Mouse (Mus musculus) limb, embryonic 14.5 days (tissue): ENCODE measurements around the gene Ncam1. TPM values are rescaled to one million over a fixed set of nuclear protein-coding genes. Genes with fewer than 3 reads are reported as not detected.

Experiments used
- ATAC-seq: fragments of 200-750 bp; cut with Nextera tagmentation; 2 replicates; pipeline ENCODE4 v1.8.0; 2017; ENCODE audit warnings: low read depth, moderate number of reproducible peaks, moderate TSS enrichment; ENCODE audit not compliant: low FRiP score
- DNase-seq: peaks from one replicate; pipeline ENCODE4 v3.0.0-alpha.2; 2015; ENCODE audit warnings: low spot score
- H3K27ac ChIP-seq: fragments of 300-500 bp; sonication (generic); replicated peaks from 2 replicates; pipeline ENCODE4 v1.5.1; 2014; ENCODE audit warnings: low read depth, mild to moderate bottlenecking, low read length, moderate library complexity, mixed read lengths
- H3K27me3 ChIP-seq: fragments of 300-500 bp; sonication (generic); 2 replicates; pipeline ENCODE4 v1.6.1; 2014; ENCODE audit warnings: low read length, mixed read lengths; ENCODE audit not compliant: control insufficient read depth, insufficient read depth
- H3K36me3 ChIP-seq: fragments of 300-500 bp; sonication (generic); 2 replicates; pipeline ENCODE4 v1.6.1; 2014; ENCODE audit warnings: mild to moderate bottlenecking, low read length, moderate library complexity, mixed read lengths; ENCODE audit not compliant: control insufficient read depth, insufficient read depth
- H3K4me1 ChIP-seq: fragments of 300-500 bp; sonication (generic); 2 replicates; pipeline ENCODE4 v1.6.1; 2014; ENCODE audit warnings: antibody characterized with exemption, low read length, mixed read lengths; ENCODE audit not compliant: control insufficient read depth, insufficient read depth
- H3K4me2 ChIP-seq: fragments of 300-500 bp; sonication (generic); replicated peaks from 2 replicates; pipeline ENCODE4 v1.6.1; 2014; ENCODE audit warnings: low read depth, mild to moderate bottlenecking, low read length, moderate library complexity; ENCODE audit not compliant: severe bottlenecking
- H3K4me3 ChIP-seq: fragments of 300-500 bp; sonication (generic); replicated peaks from 2 replicates; pipeline ENCODE4 v1.5.1; 2014; ENCODE audit warnings: low read length
- H3K9ac ChIP-seq: fragments of 300-500 bp; sonication (generic); 2 replicates; pipeline ENCODE4 v1.6.1; 2014; ENCODE audit warnings: mild to moderate bottlenecking, low read depth, low read length, moderate library complexity; ENCODE audit not compliant: severe bottlenecking
- H3K9me3 ChIP-seq: fragments of 300-500 bp; sonication (generic); 2 replicates; pipeline ENCODE4 v1.6.1; 2016; ENCODE audit warnings: low read length; ENCODE audit not compliant: control insufficient read depth
- POLR2A ChIP-seq: fragments of 200-500 bp; IDR thresholded peaks from 2 replicates; pipeline ENCODE4 v1.8.0; 2012; ENCODE audit warnings: inconsistent platforms, mild to moderate bottlenecking, moderate library complexity, borderline replicate concordance; ENCODE audit not compliant: insufficient read depth, insufficient read length; ENCODE audit errors: extremely low read depth
- WGBS: fragments of 180-500 bp; shearing (Covaris S2); extraction: QIAGEN DNeasy Blood & Tissue Kit; methylation state at CpG from one replicate; pipeline ENCODE4 v1.1.7; 2014; 5-methylcytosine and 5-hydroxymethylcytosine counted together
- polyA plus RNA-seq, 2 experiments: library from polyadenylated mRNA; depleted of rRNA in 1 of 2; stranded (reverse) in 1 of 2; unstranded in 1 of 2; fragments of >200 nt; fragmentation: Nextera tagmentation in 1 of 2; extraction: Ambion mirVana in 1 of 2; gene quantifications; 2 replicates each; pipeline versions ENCODE4 v1.2.1 to v1.2.3; 2012 to 2014

The Ncam1 gene
- polyA plus RNA-seq, 2 experiments, result 31.1 to 62.5 TPM

DNA sequence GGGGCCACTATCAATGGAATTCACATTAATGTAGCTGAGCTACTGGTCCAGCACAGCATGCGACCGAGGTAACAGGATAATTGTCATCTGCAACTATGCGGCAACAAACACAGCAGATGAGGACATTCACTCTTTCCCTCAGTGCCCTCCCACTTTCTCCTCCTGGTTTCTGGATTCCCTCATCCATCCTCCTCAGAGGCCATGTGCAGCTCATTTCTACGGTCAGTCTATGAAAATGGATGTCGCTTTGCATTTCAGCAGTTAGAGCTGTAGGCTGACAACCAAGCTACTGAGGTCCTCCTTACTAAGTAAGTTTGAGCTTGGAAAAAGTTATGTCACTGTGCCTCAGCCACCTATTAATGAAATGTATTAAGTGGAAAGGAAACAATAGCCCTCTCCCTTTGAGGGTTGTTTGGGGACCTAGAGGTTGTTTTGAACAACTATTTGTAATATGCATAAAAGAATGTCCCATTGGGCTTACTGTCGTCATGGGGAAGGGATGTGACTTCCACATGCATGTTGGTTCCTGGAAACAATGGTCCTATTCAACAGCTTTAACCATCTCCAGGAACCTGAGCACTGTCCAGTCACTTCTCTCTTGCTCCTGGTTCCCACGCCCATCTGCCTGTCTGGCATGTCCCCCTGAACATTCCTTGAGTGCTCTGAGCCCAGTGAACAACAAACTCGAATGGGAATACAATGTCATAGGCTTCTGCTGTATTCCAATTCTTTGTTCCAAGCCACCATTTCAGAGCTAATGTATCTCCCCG, 122.8 kb downstream of the Ncam1 start:
- no peak for TF ChIP-seq POLR2A
- H3K27me3 ChIP-seq, result no peaks in the 10 kb centered on the region
- H3K27ac ChIP-seq, result no peak overlapping the region
- no peaks in the 10 kb centered on the region for H3K36me3 ChIP-seq
- H3K4me3 ChIP-seq, result no peak overlapping the region
- no peak for DNase-seq
- no peak overlapping the region for H3K9ac ChIP-seq
- H3K4me1 ChIP-seq, result peaks cover 26% of the 10 kb centered on the region
- WGBS, result 73% methylated on average over 9 of the region's 9 CpGs
- no peak for ATAC-seq
- H3K9me3 ChIP-seq, result no peaks in the 10 kb centered on the region
- no peak overlapping the region for H3K4me2 ChIP-seq

DNA sequence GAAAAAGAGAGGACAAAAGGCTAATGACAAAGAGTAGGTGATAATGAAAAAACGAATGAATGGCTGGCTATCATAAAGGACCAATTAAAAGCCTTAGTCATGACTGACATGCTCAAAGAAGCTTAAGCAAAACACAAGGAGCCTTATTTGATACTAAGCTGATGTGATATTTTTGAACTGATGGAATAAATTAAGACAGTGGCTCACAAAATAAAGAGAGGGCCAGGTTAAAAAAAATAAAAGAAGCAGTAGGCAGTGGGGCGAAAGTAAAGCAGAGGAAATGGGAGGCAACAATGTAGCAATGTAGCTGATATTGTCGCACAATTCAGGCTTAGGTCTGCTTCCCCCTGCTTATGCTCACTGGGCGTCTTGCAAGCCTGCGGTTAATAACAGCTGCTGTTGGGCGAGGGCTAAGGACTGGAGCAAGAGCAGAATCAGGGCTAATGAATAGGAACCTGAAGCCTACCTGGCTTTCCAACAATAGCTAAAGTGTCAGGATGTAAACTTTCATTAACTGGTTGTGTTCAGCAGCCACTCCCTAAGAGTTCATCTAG, 126.0 kb downstream of the Ncam1 start:
- H3K9me3 ChIP-seq, result no peaks in the 10 kb centered on the region
- no peaks in the 10 kb centered on the region for H3K36me3 ChIP-seq
- H3K27me3 ChIP-seq, result no peaks in the 10 kb centered on the region
- no peak overlapping the region for H3K4me2 ChIP-seq
- no peak for DNase-seq
- no peak overlapping the region for H3K4me3 ChIP-seq
- no peak for TF ChIP-seq POLR2A
- no peak overlapping the region for H3K27ac ChIP-seq
- no peak overlapping the region for H3K9ac ChIP-seq
- 26% methylated on average over 6 of the region's 6 CpGs for WGBS
- no peak for ATAC-seq
- peaks cover 21% of the 10 kb centered on the region for H3K4me1 ChIP-seq

DNA sequence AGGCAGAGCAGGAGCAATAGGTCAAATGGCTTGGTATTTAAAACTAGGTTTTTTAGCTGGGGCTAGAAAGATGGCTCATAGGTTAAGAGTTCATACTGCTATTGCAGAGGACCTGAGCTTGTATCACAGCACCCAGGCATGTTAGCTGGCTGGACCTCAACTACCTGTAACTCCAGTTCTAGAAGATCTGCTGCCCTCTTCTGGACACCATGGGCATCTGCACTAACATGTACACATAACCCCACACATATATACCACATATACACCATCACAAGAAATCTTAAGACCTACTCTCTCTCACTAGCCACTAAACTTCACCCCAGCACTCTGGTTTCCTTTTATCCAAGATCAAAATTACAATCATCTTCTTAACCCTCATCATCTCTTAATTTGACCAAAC, 131.7 kb downstream of the Ncam1 start:
- ATAC-seq, result no peak
- H3K9ac ChIP-seq, result no peak overlapping the region
- TF ChIP-seq POLR2A, result no peak
- no peaks in the 10 kb centered on the region for H3K9me3 ChIP-seq
- H3K4me2 ChIP-seq, result no peak overlapping the region
- peaks cover 7% of the 10 kb centered on the region; the same call in 1 of the 2 replicates for H3K4me1 ChIP-seq
- H3K27ac ChIP-seq, result no peak overlapping the region
- H3K4me3 ChIP-seq, result no peak overlapping the region
- no peaks in the 10 kb centered on the region for H3K36me3 ChIP-seq
- no peak for DNase-seq
- no peaks in the 10 kb centered on the region for H3K27me3 ChIP-seq

- Histone ChIP-seq H3K9me3 (no peaks in the 10 kb centered on the region), H3K27ac (no peak overlapping the region), H3K36me3 (no peaks in the 10 kb centered on the region), H3K4me1 (peaks cover 14% of the 10 kb centered on the region; the same call in 1 of the 2 replicates), H3K27me3 (no peaks in the 10 kb centered on the region), H3K4me3 (no peak overlapping the region), H3K4me2 (no peak overlapping the region), H3K9ac (no peak overlapping the region)
- TF ChIP-seq POLR2A, result no peak
- DNase-seq, result no peak
- no peak for ATAC-seq
- 30% methylated on average over 5 of the region's 5 CpGs for WGBS
Observed at GRCm38 (mm10) chr9:49665361-49665760, 133.4 kb downstream of the Ncam1 start.

DNA sequence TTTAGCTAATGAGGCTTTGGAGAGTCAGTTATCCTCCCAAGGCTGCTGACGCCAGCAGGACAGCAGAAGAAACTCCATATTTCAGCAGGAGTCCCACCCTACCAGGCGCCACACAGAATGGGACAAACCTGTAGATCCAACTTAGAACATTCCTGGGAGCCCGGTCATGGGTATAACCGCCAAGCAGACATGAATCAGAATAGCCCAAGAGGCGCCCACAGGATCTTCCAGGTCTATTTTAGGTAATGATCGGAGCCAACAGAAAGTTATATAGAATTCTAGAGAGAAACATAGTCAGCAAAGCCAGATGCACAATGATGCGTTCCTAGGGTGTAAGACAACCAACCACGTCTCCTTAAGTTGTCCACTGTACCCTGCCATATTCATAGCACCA, 134.8 kb downstream of the Ncam1 start:
- WGBS, result 92% methylated on average over 8 of the region's 8 CpGs
- no peak for ATAC-seq
- H3K36me3 ChIP-seq, result no peaks in the 10 kb centered on the region

More for the DNA sequence above, 134.8 kb downstream of the Ncam1 start:
- Histone ChIP-seq H3K27ac (no peak overlapping the region), H3K4me3 (no peak overlapping the region), H3K4me1 (peaks cover 14% of the 10 kb centered on the region; the same call in 1 of the 2 replicates), H3K4me2 (no peak overlapping the region), H3K9me3 (no peaks in the 10 kb centered on the region), H3K27me3 (no peaks in the 10 kb centered on the region), H3K9ac (no peak overlapping the region)
- DNase-seq, result no peak
- no peak for TF ChIP-seq POLR2A
